Mouse (Mus musculus) regulatory T cell (primary cell): ENCODE results near the gene H6pd.

Experiments
- in situ Hi-C: fragments of 300-600 bp; cut with MboI, MseI; formaldehyde crosslinking; loops from one replicate; pipeline ENCODE4 v1.15.1; 2025; ENCODE audit warnings: high pct_unique_total_duplicates

H6pd gene

DNA sequence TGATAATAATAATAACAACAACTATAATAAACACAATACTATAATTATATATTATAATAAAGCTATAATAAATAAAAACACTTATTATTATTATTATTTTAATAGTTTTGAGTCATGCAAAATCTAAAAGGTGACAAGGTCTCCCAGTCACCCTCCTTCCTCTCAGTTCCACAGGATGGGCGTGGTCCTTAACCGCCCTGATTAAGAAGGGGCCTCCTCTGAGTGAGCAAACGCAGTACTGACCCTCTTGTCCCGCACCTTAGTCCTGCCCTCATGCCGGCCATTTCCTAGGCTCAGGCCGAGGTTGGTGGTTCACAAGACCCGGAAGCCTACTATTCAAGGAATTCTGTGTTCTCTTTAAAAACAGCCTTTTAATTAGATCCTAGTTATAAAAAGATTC lies 14.7 kb upstream of the H6pd start:
- in situ Hi-C loops = no loop called here

DNA sequence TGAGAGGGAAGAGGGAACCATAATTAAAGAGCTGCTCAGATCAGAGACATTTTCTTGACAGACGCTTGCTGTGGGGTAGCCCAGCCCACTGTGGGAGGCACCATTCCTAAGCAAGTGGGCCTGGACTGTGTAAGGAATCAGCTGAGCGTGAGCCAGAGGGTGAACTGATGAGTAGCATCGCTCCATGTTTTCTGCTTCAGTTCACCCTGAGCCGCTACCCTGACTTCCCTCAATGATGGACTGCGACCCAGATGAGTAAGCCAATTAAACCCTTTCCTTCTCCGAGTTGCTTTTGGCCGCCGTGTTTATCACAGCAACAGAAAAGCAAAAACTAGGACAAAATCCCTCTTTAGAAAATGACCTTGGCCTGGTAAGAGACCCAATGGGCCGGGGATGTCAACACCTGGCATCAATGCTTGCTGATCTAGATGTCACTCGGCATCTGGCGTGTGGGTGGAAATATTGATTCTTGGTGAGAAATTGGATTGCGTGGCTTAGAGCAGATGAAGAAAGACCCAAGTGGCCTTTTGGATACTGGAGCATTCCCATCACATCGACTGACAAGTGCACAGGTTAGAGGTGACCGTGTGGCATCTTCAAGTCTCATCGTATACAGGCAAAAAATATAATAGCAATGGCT lies 11.0 kb upstream of the H6pd start:
- in situ Hi-C loops = no loop called here

DNA sequence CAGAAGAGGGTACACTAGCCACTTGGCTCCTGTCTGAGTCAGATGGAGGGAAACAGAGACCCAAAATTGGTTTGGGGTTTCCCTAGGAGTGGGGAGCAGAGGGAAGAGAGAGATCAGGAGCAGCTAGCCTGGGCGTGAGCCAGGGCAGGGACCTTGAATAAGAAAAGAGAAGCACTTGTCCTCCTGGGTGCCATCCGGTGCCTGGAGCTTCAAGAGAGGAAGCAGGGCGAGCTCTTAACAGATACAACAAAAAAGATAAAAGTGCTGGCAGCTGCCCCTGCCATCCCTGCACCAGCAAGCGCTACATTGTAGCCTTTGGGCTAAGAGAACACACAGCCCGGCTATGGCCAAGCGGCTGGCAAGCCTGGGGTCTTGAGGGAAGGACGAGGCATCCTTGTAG lies 6.6 kb upstream of the H6pd start:
- in situ Hi-C loops = no loop called here

DNA sequence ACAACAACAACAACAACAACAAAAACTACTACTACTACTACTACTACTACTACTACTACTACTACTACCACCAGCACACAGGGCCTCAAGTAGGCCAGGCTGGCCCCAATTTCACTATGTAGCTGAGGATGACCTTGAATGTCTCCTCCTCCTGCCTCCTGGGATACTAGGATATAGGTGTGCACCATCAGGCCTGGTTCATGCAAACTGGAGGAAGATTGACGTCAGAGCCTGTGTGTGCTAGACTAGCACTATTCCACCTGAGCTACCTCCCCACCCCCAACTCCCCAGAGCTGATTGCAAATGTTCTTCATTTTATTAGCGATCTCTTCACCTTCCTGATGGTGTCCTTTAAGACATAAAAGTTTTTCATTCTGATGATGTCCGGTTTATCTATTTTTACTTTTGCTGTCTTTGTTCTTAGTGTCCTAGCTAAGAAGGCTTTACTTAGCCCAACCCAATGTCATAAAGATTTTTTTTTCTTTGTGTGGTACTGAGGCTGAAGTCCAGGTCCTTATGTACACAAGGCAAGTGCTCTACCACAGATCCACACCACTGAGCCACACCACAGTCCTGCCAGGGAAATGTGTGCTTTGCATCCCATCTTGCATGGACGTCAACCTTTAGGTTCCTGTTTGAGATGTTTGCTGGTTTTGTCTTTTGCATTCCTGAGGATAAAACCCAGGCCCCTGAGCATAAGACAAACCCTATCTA lies 5.7 kb upstream of the H6pd start:
- in situ Hi-C loops = no loop called here

DNA sequence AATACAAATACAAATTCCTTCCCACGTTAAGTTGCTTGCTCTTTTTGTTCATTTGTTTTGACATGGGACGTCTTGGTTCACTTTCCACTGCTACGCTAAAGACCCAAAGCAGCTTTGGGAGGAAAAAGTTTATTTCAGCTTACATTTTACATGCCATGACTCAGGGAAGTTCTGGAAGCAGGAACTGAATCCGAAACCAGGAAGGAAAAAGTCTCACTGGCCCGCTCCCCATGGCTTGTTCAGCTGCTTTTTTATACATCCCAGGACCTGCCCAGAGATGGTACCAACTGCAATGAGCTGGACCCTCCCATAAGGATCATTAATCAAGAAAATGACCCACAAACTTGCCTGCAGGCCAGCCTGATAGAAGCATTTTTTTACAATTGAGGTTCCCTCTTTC lies 5.0 kb upstream of the H6pd start:
- in situ Hi-C loops = no loop called here

DNA sequence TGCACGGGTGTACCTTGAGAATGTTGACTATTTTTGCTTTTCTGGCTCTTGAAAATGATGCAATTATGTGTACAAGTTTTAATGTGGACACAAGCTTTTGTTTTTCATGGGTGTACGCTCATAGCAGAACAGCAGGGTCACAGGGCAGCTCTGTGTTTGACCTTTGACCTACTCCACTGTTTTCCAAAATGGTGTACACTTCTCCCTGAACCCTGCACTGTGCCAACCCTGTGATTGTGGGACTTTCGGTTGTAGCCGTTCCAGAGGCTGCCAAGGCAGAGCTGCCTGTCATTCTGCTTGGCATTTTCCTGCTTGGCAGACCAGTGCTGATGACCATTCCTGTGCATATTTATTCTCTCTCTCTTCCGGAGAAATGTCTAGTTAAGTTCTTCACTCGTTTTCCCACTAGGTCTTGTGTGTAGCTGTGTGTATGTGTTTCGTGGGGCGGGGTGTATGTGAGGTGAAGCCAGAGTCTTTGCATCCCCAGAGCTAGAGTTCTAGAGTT lies 4.4 kb upstream of the H6pd start:
- in situ Hi-C loops = no loop called here

DNA sequence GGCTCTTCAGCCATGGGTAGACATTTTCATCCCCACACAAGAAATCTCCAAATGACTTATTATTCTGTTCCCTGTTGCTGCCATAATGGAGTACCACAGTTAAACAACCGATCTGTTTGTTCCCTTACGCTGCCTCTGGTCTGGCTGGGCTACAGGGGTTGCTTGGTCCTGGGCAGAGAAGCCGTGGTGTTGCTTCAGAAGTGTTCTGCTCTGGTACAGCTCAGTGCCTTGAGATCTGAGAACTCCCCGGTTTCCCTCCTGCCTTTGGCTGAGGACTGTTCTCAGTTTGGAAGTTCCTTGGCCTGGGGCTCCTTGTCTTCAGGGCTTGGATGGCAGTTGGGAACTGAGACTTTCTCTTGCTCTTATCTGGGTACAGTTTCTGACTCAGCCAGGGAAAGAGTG lies 3.5 kb upstream of the H6pd start:
- in situ Hi-C loops = no loop called here

DNA sequence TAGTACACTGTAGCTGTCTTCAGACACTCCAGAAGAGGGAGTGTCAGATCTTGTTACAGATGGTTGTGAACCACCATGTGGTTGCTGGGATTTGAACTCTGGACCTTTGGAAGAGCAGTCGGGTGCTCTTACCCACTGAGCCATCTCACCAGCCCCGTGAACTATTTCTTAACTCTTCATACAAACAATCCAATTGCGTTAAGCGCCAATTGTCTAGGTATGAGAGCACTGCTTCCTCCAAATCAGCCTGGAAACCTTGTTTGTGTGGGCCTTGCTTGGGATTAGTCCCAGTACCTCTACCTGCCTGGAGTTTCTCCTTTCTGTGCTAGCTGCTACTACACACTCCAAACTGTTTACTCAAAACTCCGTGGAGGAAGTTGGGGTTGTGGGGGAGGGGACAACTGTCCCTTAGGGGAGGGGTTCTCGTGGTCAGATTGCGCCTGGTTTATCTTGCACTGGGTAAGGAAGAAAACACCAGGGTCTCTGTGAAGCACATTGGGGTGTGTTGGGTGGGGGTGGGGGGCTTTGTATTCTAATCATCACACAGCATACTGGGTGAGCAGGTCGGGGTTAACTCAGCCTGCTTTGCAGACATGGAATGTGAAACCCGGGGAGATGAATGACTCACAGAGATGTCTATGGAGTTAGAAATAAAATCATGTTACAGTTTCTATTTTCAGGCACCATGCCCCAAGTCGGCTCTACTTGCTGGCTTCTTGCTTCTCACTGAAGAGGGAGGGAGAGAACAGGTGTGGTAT lies 2.9 kb upstream of the H6pd start:
- in situ Hi-C loops = no loop called here

DNA sequence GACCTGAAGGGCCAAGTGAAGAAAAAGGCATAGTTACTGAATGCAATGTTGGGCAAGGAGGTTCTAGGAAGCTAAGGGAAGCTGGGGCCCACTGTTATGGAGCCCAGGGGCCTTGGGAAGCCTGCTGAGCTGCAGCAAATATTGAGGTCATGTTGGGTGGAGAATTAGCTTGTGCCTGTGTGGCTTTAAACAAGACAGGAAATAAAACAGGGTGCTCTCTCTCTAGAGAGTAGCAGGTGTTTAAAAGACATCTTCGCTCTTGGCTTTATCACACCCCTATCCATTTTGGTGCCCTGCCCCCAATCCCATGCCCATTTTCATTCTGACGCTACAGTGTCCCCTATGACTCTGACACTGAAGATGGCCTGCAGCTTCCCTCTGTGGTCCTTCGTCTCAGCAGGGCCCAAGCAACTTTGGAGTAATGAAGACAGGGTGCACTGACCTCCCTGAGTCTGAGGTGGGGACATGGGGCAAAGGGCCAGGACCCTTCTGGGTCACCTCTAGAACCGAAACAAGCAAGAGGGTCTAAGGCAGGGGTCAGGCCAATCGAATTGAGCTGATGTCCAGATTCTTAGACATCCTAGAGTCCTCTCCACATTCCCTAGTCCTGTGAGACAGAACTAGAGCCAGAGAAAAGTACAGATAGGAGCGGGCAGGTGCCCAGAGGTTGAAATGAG lies 1.4 kb upstream of the H6pd start:
- in situ Hi-C loops = no loop called here

DNA sequence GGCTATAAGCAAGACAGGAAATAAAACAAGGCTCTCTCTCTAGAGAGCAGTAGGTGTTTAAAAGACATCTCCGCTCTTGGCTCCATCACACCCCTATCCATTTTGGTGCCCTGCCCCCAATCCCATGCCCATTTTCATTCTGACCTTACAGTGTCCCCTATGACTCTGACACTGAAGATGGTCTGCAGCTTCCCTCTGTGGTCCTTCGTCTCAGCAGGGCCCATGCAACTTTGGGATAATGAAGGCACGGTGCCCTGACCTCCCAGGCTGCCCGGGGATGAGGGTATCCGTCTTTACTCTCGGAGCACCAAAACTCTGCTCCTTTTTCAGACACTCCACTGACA lies 736 bp upstream of the H6pd start:
- in situ Hi-C loops = no loop called here

DNA sequence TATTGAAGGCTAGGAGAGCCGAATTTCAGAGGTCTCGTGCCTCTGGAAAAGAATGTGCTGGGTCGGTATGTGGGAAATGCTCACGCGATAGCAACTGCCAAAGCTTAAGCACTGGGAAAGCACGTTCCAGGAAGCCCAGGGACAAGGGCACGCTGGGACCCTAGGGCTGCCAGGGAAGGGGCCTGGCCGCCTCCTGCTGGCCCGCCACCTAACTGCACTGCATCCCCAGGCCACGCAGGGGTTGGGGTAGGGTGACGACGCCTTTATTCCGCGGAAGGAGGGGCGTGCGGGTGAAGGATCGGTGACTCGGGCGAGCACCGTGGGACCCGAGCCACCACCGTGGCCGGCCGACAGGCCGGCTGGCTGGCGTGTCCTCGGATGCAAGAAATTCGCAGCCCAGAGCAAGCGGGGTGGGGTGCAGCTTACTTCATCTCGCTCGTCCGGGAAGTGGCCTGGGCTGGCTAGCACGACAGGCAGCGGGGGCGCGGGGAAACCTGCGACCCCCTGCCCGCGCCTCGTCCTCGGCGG lies 434 bp downstream of the H6pd start:
- in situ Hi-C loops = no loop called here

DNA sequence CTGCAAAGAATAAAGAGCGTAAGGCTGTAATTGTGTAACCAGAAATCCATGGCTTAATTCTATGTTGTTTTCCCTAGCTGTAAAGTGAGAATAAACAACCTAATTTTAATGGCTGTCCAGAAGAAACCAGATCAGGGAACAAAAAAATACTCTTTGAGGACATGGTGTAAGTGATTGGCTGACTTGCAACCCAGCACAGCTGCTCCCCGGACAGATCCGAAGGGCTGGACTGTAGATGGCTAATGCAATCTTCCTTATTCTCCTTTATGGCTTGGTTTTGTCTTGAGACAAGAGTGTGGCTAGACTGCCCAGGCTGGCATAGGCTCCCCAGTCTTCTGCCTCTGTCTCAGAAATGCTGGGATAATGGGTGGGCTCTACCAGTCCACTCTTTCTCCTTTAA lies 1.4 kb downstream of the H6pd start:
- in situ Hi-C loops = no loop called here

DNA sequence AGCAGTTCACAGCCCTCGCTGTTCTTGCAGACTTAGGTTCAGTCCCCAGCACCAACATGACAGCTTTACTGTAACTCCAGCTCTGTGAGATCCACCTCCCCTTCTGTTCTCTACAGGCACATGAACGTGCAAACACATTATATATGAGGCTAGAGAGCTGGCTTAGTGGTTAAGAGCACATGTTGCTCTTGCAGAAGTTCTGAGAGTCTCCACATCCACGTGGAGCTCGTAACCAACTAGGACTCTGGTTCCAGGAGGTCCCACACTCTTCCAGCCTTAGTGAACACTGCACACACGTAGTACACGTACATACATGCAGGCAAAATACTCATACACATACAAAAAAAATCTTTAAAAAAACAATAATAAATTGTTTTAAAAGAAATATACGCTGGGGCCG lies 1.8 kb downstream of the H6pd start:
- in situ Hi-C loops = no loop called here

DNA sequence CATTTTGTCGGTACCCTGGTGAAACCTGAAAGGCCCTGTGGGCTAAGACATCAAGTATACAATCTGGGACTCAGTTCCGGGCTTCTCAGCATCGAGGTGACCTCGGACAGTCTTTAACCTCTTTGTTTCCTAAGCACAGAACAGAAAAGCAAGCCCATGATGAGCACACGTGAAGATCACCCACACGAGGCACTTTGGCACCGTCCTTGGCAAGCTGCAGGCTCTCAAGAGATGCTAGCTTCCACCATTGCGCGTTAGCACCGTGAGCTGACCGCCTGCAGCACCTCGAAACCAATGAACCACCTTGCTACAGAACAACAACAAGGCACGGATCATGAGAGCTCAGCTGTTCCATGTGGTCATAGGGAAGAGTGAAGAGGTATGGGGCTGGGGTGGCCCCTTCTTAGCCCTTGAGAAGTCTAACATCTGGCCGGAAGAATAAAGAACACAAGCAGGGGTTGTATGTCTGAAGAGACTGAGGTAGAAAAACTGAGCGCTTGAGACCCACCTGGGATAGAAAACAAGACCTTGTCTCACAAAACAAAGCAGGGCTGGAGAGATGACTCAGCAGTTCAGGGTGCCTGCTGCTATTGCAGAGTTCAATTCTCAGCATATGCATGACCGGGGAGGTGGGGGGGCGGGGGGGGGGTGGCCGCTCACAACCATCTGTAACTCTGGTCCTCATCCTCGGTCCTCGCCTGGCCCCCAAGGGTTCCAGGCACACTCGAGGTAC lies 2.5 kb downstream of the H6pd start:
- in situ Hi-C loops = no loop called here

DNA sequence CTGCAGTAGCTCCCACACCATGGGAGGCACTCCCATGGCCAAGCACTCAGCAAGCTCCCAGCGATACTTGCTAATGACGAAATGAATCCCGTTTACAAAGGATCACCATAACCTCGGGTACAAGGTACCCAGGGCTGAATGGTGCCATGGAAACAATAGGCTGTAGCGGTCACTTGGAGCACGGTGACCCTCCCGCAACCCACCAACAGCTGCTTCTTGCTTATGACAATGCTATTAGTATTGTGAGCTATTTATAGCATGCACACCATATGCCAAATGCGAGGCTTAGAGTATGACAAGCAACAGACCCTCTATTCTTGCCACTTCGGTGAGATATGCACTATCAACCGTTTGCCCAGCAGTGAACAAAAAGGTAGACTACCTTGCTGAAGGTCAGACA lies 3.6 kb downstream of the H6pd start:
- in situ Hi-C loops = no loop called here

DNA sequence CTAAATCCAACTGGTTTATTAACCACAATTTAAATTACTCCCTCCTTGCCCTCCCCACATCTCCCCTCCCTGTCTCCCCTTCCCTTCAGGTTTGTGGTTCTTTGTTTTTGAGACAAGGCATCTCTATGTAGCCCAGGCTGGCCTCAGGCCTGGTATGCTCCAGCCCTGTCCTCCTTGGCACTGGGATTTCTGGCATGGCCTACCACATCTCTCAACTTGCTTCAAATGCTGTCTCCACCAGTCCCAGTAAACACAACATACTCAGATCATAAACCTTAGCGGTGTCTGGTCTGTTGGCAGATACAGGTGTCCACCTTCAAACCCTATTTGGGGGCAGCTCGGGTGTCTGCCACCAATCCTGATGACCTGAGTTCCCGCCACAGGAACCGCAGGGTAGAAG lies 5.2 kb downstream of the H6pd start:
- in situ Hi-C loops = no loop called here

DNA sequence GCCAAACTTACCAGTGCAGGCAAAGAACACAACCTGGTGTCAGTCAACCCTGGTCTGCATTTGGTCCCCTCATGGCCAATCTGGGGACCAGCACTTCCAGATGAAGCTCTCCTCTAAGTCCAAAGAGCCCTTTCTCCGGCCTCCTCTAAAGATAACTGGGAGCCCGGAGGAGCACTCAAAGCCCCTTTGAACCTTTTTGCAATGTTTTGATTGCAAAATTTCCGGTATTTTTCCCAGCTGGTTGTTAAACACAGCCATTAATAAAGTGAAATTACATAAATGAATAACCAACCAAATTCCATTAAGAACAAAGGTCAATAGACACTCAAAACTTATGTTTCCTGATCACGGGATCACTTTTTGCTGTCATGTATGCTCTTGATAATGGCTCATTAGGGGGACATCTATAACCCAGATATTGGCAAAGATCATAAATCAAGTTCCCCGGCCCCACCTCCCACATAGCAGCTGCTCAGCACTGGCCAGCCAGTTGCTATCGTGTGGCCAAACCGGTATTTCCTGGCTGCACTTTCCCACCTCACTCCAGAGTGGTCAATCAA lies 5.7 kb downstream of the H6pd start:
- in situ Hi-C loops = no loop called here

DNA sequence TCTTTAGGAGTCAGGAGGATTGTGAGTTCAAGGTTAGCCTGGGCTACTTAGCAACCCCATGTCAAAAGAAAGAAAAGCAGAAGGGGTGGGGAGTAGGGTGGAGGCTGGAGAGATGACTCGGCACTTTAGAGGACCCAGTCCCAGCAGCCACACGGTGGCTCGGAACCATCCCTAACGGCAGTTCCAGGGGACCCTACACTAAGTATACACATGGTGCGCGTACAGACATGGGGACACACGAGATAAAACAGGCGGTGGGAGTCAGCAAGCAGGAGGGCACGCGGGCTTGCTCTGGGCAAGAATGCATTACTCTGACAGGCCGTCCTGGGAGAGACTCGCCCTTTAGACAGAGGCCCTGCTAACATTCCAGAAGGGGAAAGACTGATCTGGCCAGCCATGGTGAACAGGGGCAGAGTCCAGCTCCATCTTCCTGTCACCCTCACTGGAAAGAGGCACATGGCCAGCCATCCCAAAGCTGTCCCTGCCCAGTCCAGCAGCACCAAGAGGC lies 6.7 kb downstream of the H6pd start:
- in situ Hi-C loops = no loop called here

DNA sequence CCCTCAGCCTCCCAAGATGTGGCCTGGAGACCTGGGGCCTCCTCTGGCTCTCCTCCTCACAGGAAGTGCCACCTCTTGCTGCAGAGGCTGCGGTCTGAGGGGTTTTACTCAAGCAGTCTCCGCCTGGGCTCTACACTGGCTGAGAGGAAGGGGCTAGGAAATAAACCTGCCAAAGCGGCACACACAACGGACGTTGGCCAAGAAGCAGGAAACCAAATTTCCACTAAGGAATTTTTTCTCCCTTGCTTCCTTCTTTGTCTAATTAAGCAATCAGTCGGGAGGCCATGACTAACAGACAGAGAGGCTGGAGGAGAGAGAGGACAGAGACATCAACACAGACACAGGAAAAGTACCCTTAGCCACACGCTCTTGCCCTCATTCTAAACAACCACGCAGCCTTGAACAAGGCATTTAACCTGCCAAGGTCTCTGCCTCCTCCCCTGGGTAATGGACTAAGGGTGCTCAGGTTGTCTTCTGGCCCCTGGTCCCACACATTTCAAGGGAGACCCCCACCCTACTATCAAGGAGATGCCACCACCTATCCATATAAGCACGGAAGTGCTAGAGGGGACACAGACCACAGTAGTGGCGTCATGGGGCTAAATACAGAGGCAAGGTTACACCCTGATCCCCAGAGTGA lies 7.5 kb downstream of the H6pd start:
- in situ Hi-C loops = no loop called here

DNA sequence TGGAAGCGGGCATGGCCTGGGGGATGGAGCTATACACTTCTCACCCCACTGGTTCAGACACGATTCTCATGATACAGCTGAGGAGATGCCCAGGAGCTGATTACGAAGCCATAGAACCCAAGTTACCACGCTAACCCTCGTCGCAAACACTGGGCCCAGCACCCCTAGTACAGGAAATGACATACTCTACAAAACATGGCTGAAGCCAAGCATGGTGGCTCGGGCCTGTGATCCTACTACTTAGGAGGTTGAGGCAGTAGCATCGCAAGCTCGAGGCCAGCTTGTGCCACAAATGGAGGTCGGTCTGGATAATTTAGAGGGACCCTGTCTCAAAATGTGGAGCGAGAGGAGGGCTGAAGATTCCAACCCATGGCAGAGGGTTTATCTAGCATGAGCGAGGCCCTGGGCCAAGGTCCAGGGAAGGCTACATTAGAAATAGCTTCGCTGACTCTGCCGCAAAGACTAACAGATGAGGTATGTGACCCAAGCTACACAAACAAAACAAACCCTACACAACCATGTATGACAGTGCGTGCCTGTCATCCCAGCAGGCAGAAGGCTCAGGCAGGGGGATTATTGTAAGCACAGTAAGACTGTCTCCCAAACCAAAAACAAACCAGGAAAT lies 8.8 kb downstream of the H6pd start:
- in situ Hi-C loops = no loop called here
